Mouse (Mus musculus): ENCODE measurements around the gene Rhebl1. TPM values are rescaled to one million over a fixed set of nuclear protein-coding genes. Genes with fewer than 3 reads are reported as not detected.

Rhebl1 gene
- polyA plus RNA-seq, 1 experiment, result 9.8 TPM

- WGBS, result 83% methylated on average over 5 of the region's 5 CpGs
- Histone ChIP-seq H3K4me3 (replicated peaks; ENCODE audit: control insufficient read depth, low read depth, low read length) (no peak overlapping the region), H3K4me1 (ENCODE audit: control insufficient read depth, insufficient read depth, low read length) (peaks cover 4% of the 10 kb centered on the region), H3K27ac (ENCODE audit: control insufficient read depth, insufficient read depth, low read depth, low read length, poor library complexity) (no peak overlapping the region)
- TF ChIP-seq CTCF (IDR thresholded peaks at IDR 0.05; ENCODE audit: control insufficient read depth, insufficient read depth, low read length) (no peak), POLR2A (IDR thresholded peaks at IDR 0.05; ENCODE audit: borderline replicate concordance, control insufficient read depth, low read depth, low read length) (no peak)
These were observed 27.8 kb downstream of the Rhebl1 start for GRCm38 (mm10) chr15:98866501-98866900.

DNA sequence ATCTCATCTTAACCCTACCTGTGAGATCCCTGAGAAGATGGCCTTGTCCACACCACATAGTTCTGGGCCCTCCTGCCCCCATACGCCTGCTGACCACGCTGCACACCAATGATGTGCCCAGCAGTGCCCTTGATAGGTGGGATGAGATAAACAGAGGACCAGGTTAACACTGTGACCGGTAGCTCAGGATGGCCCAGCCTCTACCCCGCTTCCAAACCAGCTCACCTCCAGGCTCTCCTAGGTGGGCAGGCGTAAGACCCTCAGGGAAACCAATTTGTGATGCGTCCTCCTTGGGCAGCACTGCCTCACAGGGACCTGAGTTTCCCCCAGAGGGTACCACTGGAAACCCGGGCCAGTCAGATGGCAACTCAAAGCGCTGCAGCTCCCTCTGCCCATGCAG, 28.6 kb downstream of the Rhebl1 start:
- no peak for TF ChIP-seq POLR2A (IDR thresholded peaks at IDR 0.05; ENCODE audit: borderline replicate concordance, control insufficient read depth, low read depth, low read length)
- TF ChIP-seq CTCF (IDR thresholded peaks at IDR 0.05; ENCODE audit: control insufficient read depth, insufficient read depth, low read length), result no peak
- peaks cover 4% of the 10 kb centered on the region for H3K4me1 ChIP-seq (ENCODE audit: control insufficient read depth, insufficient read depth, low read length)
- no peak overlapping the region for H3K4me3 ChIP-seq (replicated peaks; ENCODE audit: control insufficient read depth, low read depth, low read length)
- H3K27ac ChIP-seq (ENCODE audit: control insufficient read depth, insufficient read depth, low read depth, low read length, poor library complexity), result no peak overlapping the region
- 97% methylated on average over 8 of the region's 8 CpGs for WGBS

- TF ChIP-seq POLR2A (IDR thresholded peaks at IDR 0.05; ENCODE audit: borderline replicate concordance, control insufficient read depth, low read depth, low read length) (no peak), CTCF (IDR thresholded peaks at IDR 0.05; ENCODE audit: control insufficient read depth, insufficient read depth, low read length) (no peak)
These were observed 29.4 kb downstream of the Rhebl1 start for GRCm38 (mm10) chr15:98864951-98865350.

GRCm38 (mm10) chr15:98863451-98863958, 30.8 kb downstream of the Rhebl1 start:
- peaks cover 2% of the 10 kb centered on the region; the same call in 1 of the 2 replicates for H3K4me1 ChIP-seq (ENCODE audit: control insufficient read depth, insufficient read depth, low read length)
- TF ChIP-seq POLR2A (IDR thresholded peaks at IDR 0.05; ENCODE audit: borderline replicate concordance, control insufficient read depth, low read depth, low read length), result no peak
- TF ChIP-seq CTCF (IDR thresholded peaks at IDR 0.05; ENCODE audit: control insufficient read depth, insufficient read depth, low read length), result no peak
- H3K27ac ChIP-seq (ENCODE audit: control insufficient read depth, insufficient read depth, low read depth, low read length, poor library complexity), result no peak overlapping the region
- no peak overlapping the region for H3K4me3 ChIP-seq (replicated peaks; ENCODE audit: control insufficient read depth, low read depth, low read length)
- 89% methylated on average over 12 of the region's 12 CpGs for WGBS

More at GRCm38 (mm10) chr15:98864951-98865350, 29.4 kb downstream of the Rhebl1 start:
- WGBS, result 88% methylated on average over 6 of the region's 6 CpGs
- Histone ChIP-seq H3K27ac (ENCODE audit: control insufficient read depth, insufficient read depth, low read depth, low read length, poor library complexity) (no peak overlapping the region), H3K4me1 (ENCODE audit: control insufficient read depth, insufficient read depth, low read length) (peaks cover 4% of the 10 kb centered on the region), H3K4me3 (replicated peaks; ENCODE audit: control insufficient read depth, low read depth, low read length) (no peak overlapping the region)

DNA sequence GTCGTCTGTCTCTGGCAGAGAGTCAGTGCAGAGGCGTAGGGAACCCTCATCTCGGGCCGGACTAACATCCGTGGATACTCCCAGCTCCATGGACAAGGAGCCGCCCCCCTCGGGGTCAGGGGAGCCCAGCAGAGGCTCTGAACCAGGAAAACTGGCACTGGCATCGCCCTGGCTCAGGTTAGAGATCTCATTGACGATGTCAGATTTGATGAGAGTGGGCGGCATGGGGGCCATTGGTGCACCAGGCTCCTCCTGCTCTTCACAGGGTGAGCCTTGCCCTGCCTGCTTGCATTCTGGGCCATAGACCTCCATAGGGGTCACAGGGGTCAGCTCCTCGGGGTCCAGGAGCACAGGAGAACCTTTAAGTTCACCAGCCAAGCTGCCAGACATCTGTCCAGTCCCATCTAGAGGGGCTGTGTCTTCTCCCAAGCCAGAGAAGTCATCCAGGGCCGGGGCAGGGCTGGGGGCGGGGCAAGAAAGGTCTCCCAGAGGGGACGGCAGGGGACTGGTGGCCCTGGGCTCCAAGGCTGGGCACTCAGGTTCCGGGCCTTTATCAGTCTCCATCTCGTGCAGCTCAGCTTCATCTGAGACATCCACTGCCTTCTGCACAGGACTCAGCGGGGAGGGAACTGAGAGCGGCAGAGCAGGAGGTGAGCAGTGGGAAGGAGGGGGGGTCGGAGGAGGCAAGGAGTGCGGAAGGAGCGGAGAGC, 32.5 kb downstream of the Rhebl1 start:
- Histone ChIP-seq H3K4me3 (replicated peaks; ENCODE audit: control insufficient read depth, low read depth, low read length) (no peak overlapping the region), H3K4me1 (ENCODE audit: control insufficient read depth, insufficient read depth, low read length) (no peaks in the 10 kb centered on the region), H3K27ac (ENCODE audit: control insufficient read depth, insufficient read depth, low read depth, low read length, poor library complexity) (no peak overlapping the region)
- 89% methylated on average over 21 of the region's 21 CpGs for WGBS
- TF ChIP-seq POLR2A (IDR thresholded peaks at IDR 0.05; ENCODE audit: borderline replicate concordance, control insufficient read depth, low read depth, low read length), result no peak
- TF ChIP-seq CTCF (IDR thresholded peaks at IDR 0.05; ENCODE audit: control insufficient read depth, insufficient read depth, low read length), result no peak

- Histone ChIP-seq H3K4me1 (ENCODE audit: control insufficient read depth, insufficient read depth, low read length) (no peaks in the 10 kb centered on the region), H3K27ac (ENCODE audit: control insufficient read depth, insufficient read depth, low read depth, low read length, poor library complexity) (no peak overlapping the region), H3K4me3 (replicated peaks; ENCODE audit: control insufficient read depth, low read depth, low read length) (no peak overlapping the region)
- 95% methylated on average over 18 of the region's 18 CpGs for WGBS
- TF ChIP-seq CTCF (IDR thresholded peaks at IDR 0.05; ENCODE audit: control insufficient read depth, insufficient read depth, low read length) (no peak), POLR2A (IDR thresholded peaks at IDR 0.05; ENCODE audit: borderline replicate concordance, control insufficient read depth, low read depth, low read length) (no peak)
These were observed 33.4 kb downstream of the Rhebl1 start for GRCm38 (mm10) chr15:98860921-98861320.

DNA sequence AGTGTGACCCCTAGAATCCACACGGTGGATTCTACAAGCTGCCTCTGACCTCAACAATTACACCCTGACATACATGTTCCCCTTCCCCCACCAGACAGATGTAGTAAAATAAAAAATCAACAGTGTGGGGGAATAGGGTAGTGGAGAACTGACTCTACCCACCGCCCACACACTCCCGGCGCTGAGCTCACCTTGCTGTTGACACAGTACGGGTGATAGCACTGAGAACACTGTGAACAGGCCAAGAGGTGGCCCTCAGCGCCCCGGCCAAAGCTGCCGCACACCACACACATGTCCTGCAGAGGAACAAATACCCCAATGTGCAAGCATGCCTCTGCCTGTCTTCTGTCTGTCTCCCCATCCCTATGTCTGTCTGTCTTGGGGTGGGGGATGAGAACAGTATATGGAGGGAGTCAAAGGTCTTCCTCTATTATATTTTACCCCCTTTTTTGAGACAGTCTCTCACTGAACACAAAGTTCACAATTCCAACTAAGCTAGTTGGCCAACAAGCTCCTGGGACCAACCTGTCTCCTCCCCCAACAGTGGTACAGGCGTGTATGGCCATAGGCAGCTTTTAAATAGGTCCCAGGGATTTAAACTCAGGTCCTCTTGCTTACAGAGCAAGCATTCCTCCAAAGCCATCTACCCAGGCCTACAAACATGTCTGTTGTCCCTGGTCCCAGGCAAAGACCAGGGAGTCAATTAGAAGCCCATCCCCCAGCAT, 34.9 kb downstream of the Rhebl1 start:
- no peak overlapping the region for H3K4me3 ChIP-seq (replicated peaks; ENCODE audit: control insufficient read depth, low read depth, low read length)
- WGBS, result 91% methylated on average over 9 of the region's 9 CpGs
- no peak overlapping the region for H3K27ac ChIP-seq (ENCODE audit: control insufficient read depth, insufficient read depth, low read depth, low read length, poor library complexity)
- no peak for TF ChIP-seq CTCF (IDR thresholded peaks at IDR 0.05; ENCODE audit: control insufficient read depth, insufficient read depth, low read length)
- no peak for TF ChIP-seq POLR2A (IDR thresholded peaks at IDR 0.05; ENCODE audit: borderline replicate concordance, control insufficient read depth, low read depth, low read length)
- H3K4me1 ChIP-seq (ENCODE audit: control insufficient read depth, insufficient read depth, low read length), result no peaks in the 10 kb centered on the region

- Histone ChIP-seq H3K4me1 (ENCODE audit: control insufficient read depth, insufficient read depth, low read length) (no peaks in the 10 kb centered on the region), H3K4me3 (replicated peaks; ENCODE audit: control insufficient read depth, low read depth, low read length) (no peak overlapping the region), H3K27ac (ENCODE audit: control insufficient read depth, insufficient read depth, low read depth, low read length, poor library complexity) (no peak overlapping the region)
- no peak for TF ChIP-seq CTCF (IDR thresholded peaks at IDR 0.05; ENCODE audit: control insufficient read depth, insufficient read depth, low read length)
- TF ChIP-seq POLR2A (IDR thresholded peaks at IDR 0.05; ENCODE audit: borderline replicate concordance, control insufficient read depth, low read depth, low read length), result no peak
- WGBS, result 90% methylated on average over 16 of the region's 16 CpGs
These were observed 40.1 kb downstream of the Rhebl1 start for GRCm38 (mm10) chr15:98854214-98854613.

All from bone marrow, adult 2 months (tissue).